Mouse (Mus musculus): ENCODE results near the gene Srsf12. TPM values are rescaled to one million over a fixed set of nuclear protein-coding genes. Genes with fewer than 3 reads are reported as not detected.

Gene Srsf12
- polyA plus RNA-seq, 1 experiment, result 0.18 TPM

DNA sequence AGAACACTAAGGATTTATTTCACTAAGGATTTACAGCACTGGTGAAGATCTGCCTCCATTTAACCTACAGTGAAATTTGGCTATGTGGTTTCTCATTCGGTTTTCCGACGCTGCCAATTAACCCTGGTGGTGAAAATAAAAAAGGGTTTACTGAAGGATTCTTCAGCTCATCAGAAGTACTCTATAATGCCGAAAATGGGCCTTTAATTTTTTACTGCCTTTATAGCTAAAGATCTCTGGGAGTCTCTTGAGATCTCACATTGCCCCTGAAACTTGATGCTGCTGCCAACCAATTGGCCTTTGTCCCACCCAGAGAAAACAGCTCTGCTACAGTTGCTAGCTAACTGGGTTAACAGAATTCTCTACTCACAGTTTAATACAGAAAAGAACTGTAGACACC lies 40.1 kb downstream of the Srsf12 start:
- DNase-seq (ENCODE audit: low spot score), result no peak

DNA sequence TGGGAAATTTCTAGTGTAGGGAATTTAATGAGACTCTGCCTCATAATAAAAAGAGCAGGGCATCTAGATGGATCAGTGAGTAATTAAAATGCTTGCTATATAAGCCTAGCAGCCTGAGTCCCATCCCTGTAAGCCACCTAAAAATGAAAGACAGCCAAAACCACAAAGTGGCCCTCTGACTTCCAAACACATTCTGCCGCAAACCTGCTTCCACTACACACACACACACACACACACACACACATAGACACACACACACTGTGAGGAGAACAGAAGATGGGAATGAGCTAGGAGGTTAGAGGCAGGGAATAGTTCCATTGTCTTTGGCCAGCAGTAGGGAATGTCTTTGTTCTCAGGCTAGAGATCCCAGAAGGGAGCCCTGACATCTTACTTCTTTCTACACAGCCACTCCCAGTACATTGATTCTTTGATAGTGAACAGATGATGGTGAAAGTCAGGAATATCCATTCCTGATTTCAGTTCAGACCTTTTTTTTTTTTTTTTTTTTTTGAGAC lies 41.0 kb downstream of the Srsf12 start:
- DNase-seq (ENCODE audit: low spot score), result no peak

DNA sequence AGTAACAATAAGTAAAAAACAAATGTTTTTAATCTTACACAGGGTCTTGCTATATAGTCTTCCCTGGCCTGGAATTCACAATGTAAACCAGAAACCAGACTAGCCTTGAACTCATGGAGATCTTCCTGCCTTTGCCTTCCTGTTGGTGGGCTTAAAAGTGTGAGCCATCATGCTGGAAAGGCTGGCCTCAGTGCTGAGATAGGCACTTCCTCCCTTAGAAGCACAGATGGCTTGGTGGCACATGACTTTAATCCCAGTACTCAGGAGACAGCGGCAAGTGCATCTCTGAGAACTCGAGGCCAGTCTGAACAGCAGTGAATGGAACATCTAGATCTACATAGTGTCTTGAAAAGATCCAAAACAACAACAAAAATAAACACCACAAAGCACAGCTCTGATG lies 42.1 kb downstream of the Srsf12 start:
- DNase-seq (ENCODE audit: low spot score), result no peak

DNA sequence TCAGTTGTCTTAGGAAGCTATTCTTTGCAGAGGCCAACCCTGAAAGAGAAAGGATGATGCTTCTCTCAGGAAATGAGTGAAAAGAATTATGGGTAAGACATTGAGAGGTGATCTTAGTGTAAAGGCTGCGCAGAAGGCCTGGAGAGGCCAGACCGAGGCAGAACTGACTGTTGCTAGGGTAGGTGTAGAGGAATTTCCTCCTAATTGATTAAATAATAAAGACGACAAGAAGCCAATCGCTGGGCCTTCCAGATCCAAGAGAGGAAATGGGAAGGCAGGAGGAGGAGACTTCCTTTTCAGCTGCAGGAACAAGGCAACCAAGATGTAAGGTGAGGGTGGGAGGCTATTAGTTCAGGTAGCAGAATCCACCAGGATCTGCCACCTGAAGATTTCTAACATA lies 45.9 kb downstream of the Srsf12 start:
- no peak for DNase-seq (ENCODE audit: low spot score)

DNA sequence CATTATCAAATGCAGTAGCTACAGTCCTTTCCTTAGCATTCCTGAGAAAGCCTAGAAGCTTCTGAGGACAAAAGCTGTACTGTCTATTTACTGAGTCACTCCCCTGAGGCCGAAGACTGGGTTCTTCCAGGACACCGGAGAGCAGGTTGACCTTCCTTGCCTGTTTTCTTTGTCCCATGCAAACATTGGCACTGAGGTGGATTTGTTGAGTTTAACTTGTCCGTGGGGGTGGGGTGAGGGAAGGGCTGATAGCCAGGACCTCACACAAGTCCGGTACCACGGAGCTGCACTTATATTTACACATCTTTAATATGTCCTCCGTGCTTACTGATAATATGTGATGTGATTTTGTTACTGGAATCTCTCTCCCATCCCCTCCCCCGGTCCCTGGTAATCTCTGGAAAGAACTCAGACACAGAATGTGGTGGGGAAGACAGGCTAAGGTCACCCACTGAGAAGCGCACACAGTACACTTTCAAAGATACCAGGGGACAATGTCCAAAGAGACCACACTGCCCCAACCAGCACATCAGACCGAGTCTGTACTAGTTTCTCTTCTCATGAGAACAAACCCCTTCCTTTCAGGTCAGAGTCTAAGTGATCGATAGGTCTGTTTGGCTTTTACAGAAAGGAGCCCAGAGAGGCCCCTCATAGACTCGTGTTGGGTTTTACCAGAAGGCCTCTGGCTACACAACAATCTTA lies 48.6 kb downstream of the Srsf12 start:
- DNase-seq (ENCODE audit: low spot score), result no peak

DNA sequence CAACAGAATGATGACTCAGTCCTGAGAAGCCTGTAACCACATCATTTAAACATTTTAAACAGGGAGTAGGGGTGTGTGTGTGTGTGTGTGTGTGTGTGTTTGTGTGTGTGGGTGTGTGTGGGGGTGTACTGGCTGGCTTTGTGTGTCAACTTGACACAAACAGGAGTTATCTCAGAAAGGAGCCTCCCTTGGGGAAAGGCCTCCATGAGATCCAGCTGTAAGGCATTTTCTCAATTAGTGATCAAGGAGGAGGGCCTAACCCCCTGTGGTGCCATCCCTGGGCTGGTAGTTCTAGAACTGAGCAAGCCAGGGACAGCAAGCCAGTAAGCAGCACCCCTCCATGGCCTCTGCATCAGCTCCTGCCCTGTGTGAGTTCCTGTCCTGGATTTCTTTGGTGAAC lies 51.5 kb downstream of the Srsf12 start:
- no peak for DNase-seq (ENCODE audit: low spot score)

DNA sequence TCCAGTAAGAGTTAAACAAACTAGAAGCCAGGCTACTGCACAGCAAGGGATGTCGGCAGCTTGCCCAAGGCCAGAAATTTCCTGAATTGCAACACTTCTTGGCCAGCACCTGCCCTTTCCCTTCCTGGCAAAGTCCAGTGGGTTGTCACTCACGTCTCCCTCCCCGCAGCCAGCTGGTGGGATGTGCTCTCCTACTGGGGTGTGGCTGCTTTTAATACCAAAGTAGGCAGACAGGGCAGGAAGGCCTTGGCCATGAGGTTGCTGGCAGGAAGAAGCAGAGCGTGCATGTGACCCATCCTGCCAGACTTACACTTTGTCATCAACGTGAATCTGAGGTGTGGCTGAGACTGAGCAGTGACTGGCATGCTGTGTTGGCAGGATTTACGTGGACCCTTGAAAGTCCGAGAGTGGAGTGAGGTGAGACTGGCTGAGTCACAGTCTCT lies 52.5 kb downstream of the Srsf12 start:
- DNase-seq (ENCODE audit: low spot score), result peak; percentile 64

DNA sequence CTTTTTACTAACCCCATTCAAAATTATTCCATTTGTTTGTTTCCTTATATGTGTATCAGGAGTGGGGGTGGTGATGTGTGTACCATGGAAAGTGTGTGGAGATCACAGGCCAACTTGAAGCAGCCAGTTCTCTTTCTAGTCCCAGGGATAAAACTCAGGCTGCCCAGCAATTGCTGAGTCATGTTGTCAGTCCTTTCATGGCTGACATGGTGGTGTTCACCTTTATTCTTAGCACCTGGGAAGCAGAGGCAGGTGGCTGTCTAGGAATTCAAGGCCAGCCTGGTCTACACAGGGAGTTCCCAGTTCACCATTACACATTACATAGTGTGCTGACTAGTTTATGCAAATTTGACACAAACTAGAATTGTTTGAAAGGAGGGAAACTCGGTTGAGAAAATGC lies 54.1 kb downstream of the Srsf12 start:
- no peak for DNase-seq (ENCODE audit: low spot score)

DNA sequence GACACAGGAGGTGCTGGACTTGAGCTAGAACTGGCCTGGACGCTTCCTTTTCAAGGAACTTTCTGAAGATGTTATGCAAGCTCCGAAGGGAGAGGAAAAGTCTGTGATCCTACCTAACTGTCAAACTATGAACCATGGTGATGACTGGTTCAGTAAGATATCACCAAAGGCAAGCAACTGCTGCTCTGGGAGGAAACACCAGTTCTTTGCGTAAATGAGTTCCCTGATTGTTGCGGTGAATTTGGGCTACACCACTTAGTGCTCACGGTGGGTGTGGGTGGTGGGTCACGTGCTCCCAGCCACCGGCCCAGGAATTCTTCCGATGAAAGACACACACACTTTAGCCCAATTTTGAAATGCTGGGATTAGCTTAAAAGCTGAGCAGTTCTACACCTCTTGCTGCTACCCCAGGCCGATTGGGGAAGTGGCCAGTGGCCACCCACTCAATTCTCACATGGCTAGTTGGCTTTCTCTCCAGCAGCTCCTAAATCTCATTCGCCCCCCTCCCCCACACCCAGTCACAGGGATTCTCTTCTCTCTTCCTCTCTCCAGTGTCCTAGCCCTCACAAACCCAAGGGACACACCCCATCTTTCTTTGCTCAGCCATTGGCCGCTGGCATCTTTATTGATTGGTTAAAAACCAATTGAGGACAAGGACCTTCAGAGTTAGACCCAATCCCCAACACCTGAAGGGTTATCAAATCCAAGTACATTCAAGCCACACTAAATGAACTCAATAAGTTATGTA lies 56.4 kb downstream of the Srsf12 start:
- no peak for DNase-seq (ENCODE audit: low spot score)

DNA sequence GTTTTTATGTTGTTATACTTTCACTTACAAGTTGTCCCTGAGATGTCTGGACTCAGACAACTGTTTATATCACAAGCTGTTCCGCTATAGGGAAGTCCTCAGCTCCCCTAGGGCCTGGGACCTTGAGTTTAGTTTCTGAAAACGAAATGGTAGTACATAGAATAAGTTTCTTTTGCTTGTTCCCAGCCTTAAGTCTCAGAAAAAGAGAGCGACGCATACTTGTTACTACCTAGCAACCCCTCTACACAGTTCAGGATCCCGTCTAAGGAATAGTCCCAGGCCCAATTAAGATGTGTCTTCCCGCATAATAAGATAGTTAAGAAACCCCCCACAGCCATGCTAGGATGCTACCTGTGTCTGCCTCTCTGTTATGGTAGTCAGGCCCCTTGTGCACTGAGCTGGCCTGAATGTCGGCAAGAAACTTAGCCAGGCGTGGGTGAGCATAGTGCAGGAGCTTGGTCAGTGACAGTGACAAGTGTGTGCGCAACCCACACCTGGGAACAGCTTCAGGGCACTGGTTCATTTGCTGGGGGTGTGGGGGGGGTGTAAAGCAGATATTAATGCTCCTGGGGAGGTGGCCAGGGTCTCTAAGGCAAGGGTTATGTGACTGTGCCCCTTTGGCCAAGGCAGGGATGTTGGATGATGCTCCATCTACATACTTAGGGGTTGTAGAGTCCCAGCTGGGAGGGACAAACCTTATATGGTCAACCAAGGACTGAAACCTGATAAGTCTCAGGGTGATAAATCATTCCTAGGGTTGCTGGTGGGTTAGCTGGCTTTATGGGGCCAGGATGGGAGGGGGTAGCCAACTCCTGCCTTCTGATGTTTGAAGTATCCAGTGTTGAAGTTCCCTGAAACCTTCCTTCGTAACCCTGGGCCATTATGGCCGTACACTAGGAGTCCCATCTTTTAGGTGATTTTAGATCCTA lies 61.9 kb downstream of the Srsf12 start:
- no peak for DNase-seq (ENCODE audit: low spot score)

DNA sequence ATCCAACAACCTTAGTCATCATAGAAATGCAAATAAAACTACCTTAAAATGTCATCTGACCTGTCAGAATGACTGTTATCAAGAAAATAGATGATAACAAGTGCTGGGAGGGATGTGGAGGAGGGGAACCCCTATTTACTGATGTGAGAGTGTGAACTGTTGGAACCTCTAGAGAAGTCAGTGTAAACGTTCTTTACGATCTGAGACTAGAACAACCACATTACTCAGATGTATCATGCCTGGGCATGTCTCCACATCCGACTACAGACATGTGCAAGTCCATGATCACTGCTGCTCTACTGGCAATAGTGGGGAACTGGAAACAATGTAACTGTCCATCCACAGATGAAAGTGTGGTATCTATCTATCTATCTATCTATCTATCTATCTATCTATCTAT lies 64.6 kb downstream of the Srsf12 start:
- no peak for DNase-seq (ENCODE audit: low spot score)

DNA sequence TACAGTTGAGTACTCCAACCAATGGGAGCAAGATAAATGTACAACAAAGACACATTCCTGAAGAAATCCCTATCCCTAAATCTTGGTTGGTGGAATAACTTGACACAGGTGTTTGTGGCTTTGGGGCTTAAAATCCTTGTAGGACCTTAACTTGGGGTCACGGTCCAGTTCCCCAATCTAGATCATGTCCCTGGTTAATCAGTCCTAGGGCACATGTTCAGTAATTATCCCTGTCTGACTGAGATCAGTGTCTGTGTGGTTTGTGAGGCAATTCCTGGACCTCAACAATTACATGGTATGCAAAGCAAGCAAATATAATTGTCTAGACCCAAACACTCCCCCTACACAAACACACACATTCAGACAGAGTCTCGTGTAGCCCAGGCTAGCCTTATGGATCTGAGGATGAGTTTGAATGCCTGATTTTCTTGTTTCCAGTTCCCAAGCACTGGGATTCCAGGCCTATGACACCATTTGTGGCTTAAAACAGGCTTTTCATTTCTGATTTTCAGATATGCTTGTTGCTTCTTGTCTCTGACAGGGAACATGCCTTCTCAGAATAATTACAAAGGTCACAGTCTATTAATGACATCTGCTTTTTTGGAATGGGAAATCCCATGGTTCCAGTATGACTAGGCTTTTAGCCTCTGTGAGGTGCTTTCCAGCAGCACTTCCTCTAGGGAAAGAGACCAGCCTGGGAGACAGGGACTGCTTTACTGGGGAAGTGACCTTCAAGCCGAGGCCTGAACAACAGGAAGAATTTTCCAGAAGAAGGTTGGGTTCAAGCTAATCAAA lies 73.3 kb downstream of the Srsf12 start:
- DNase-seq (ENCODE audit: low spot score), result no peak

Other genes starting within 250 kb of the Srsf12 start
- 1.8 and 2.2 TPM in 2 replicates for gene Rragd, start 226.0 kb upstream of the Srsf12 start, polyA plus RNA-seq (2012; rRNA removed)
- gene Ube2j1, start 177.6 kb upstream of the Srsf12 start, polyA plus RNA-seq (2012; rRNA removed), result 28.5 and 32.6 TPM in 2 replicates
- gene Gabrr2, start 146.0 kb upstream of the Srsf12 start, polyA plus RNA-seq (2012; rRNA removed), result 0.07 and 0.17 TPM in 2 replicates
- 0.10 TPM in 1 of 2 replicates, not detected in the other for gene Gabrr1, start 76.5 kb upstream of the Srsf12 start, polyA plus RNA-seq (2012; rRNA removed)
- gene Pm20d2, start 19.3 kb upstream of the Srsf12 start, polyA plus RNA-seq (2012; rRNA removed), result 2.1 and 2.2 TPM in 2 replicates
- gene Pnrc1, start 81.2 kb downstream of the Srsf12 start, polyA plus RNA-seq (2012; rRNA removed), result 40.4 and 51.2 TPM in 2 replicates
- 4.8 and 6.1 TPM in 2 replicates for gene Rngtt, start 101.3 kb downstream of the Srsf12 start, polyA plus RNA-seq (2012; rRNA removed)